Mouse (Mus musculus) forebrain, embryonic 10.5 days (tissue): ENCODE measurements around the gene Ugt1a7c. TPM values are rescaled to one million over a fixed set of nuclear protein-coding genes. Genes with fewer than 3 reads are reported as not detected.

Source experiments
- DNase-seq: peaks from one replicate; pipeline ENCODE4 v3.0.0-alpha.2; 2017; ENCODE audit warnings: low spot score; ENCODE audit errors: extremely low spot score
- H3K27ac ChIP-seq: fragments of 300-500 bp; sonication (generic); 2 replicates; pipeline ENCODE4 v1.5.1; 2016; ENCODE audit warnings: mild to moderate bottlenecking
- H3K27me3 ChIP-seq: fragments of 300-500 bp; sonication (generic); 2 replicates; pipeline ENCODE4 v1.6.1; 2016; ENCODE audit warnings: mild to moderate bottlenecking; ENCODE audit not compliant: poor library complexity, severe bottlenecking
- H3K36me3 ChIP-seq: fragments of 300-500 bp; sonication (generic); replicated peaks from 2 replicates; pipeline ENCODE4 v1.6.1; 2016; ENCODE audit warnings: mild to moderate bottlenecking, moderate library complexity
- H3K4me1 ChIP-seq: fragments of 300-500 bp; sonication (generic); 2 replicates; pipeline ENCODE4 v1.6.1; 2016
- H3K4me3 ChIP-seq: fragments of 300-500 bp; sonication (generic); 2 replicates; pipeline ENCODE4 v1.5.1; 2016; ENCODE audit warnings: mild to moderate bottlenecking, moderate library complexity
- H3K9me3 ChIP-seq: fragments of 300-500 bp; sonication (generic); 2 replicates; pipeline ENCODE4 v1.6.1; 2016; ENCODE audit warnings: mild to moderate bottlenecking, moderate library complexity
- WGBS: fragments of 180-500 bp; shearing (Covaris S2); methylation state at CpG from one replicate; pipeline ENCODE4 v1.1.7; 2016; 5-methylcytosine and 5-hydroxymethylcytosine counted together
- polyA plus RNA-seq: library from polyadenylated mRNA; unstranded; fragments of >200 nt; fragmentation: Nextera tagmentation; extraction: Ambion mirVana; gene quantifications from 2 replicates; pipeline ENCODE4 v1.2.1, GENCODE M21; 2016

Ugt1a7c gene
- polyA plus RNA-seq, 1 experiment from 2014 or later: 0.32 TPM

DNA sequence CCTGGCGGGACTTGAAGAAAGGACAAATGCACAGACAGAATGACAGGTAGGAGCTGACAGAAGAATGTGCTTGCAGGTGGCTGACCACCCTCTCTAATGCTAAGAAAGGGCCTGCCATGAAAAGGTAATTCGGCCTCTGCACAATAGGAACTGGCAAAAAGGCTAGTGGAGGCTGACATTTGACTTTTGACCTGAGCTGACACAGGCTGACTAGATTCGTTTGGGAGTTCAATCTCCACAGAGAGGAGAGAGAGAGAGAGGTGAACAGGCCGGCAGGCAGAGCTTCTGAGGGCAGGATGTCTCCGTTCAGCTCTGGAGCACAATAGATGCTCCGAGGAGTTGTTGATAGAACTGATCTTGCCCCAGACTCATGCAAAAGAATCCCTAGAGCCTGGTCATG lies 151.5 kb downstream of the Ugt1a7c start:
- Histone ChIP-seq H3K4me3 (no peak overlapping the region), H3K9me3 (peaks cover 100% of the 10 kb centered on the region), H3K36me3 (no peaks in the 10 kb centered on the region), H3K27ac (no peak overlapping the region), H3K27me3 (no peaks in the 10 kb centered on the region), H3K4me1 (no peaks in the 10 kb centered on the region)
- no peak for DNase-seq
- 48% methylated on average over 6 of the region's 6 CpGs for WGBS

DNA sequence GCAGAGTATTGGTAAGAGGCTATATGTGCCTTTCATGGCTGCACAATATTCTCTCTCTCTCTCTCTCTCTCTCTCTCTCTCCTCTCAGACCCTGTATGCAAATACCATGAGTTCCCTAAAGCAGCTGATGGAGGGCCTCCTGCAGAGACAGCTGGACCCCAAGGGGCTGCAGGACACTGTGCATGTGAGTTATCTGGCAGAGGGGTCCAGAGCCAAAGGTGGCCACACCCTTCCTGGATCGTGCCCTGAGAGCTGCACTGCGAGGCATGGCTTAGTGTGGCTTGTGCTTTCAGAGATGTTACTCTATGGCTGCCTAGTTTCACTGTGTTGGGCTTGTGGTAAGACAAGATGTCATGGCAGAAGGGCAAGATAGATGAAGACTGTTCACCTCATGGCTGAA lies 152.8 kb downstream of the Ugt1a7c start:
- Histone ChIP-seq H3K36me3 (no peaks in the 10 kb centered on the region), H3K27me3 (no peaks in the 10 kb centered on the region), H3K4me3 (no peak overlapping the region), H3K4me1 (no peaks in the 10 kb centered on the region), H3K9me3 (peaks cover 98% of the 10 kb centered on the region), H3K27ac (no peak overlapping the region)
- WGBS: 54% methylated on average over 2 of the region's 2 CpGs
- DNase-seq: no peak

DNA sequence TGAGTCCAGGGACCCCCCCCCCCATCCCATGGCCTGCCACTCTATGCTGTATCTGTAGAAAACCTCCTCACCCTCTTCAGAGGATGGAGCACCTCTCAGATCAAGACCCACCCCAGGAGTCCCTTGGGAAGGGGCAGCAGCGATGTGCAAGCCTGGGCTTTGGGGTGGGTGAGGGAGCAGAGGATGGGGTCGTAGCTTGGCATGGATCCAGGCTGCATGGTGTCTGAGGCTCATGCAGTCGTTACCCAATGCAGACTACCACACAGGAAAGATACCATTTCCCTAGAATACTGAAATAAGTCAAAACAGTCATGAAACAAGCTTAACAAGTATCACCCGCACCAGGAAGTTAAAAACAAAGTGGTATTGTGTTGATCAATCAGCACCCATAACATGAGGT lies 153.8 kb downstream of the Ugt1a7c start:
- no peaks in the 10 kb centered on the region for H3K36me3 ChIP-seq
- WGBS: 77% methylated on average over 4 of the region's 4 CpGs
- no peak for DNase-seq

GRCm38 (mm10) chr1:88249596-88249995 lies 154.7 kb downstream of the Ugt1a7c start:
- peaks cover 98% of the 10 kb centered on the region for H3K9me3 ChIP-seq
- WGBS: 81% methylated on average over 7 of the region's 7 CpGs

More for the DNA sequence above, 153.8 kb downstream of the Ugt1a7c start:
- no peak overlapping the region for H3K4me3 ChIP-seq
- no peak overlapping the region for H3K27ac ChIP-seq
- H3K27me3 ChIP-seq: no peaks in the 10 kb centered on the region
- no peaks in the 10 kb centered on the region for H3K4me1 ChIP-seq
- H3K9me3 ChIP-seq: peaks cover 98% of the 10 kb centered on the region

GRCm38 (mm10) chr1:88250023-88250422 lies 155.2 kb downstream of the Ugt1a7c start:
- no peak for DNase-seq
- Histone ChIP-seq H3K4me3 (no peak overlapping the region), H3K4me1 (no peaks in the 10 kb centered on the region), H3K27me3 (no peaks in the 10 kb centered on the region), H3K27ac (no peak overlapping the region), H3K36me3 (no peaks in the 10 kb centered on the region), H3K9me3 (peaks cover 98% of the 10 kb centered on the region)
- WGBS: 85% methylated on average over 5 of the region's 5 CpGs

More at GRCm38 (mm10) chr1:88249596-88249995, 154.7 kb downstream of the Ugt1a7c start:
- no peak for DNase-seq
- H3K27ac ChIP-seq: no peak overlapping the region
- H3K36me3 ChIP-seq: no peaks in the 10 kb centered on the region
- H3K4me1 ChIP-seq: no peaks in the 10 kb centered on the region
- H3K4me3 ChIP-seq: no peak overlapping the region
- no peaks in the 10 kb centered on the region for H3K27me3 ChIP-seq

DNA sequence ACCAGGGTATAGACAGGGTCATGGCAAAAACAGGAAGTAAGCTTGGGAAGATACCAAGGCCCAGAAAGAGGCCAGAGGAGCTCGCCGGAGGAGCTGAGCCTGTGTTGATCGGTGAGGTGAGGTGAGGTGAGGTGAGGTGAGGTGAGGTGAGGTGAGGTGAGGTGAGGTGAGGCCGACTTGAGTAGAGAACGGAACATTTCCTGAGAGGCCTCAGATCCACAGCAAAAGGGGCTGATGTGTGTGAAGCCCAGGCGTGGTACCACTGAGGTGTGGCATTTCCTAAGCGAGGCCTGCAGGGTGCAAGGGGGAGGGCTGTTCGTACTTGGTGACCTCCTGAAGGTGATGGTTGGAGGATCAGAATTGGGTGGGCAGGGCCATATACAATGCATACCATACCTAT lies 158.2 kb downstream of the Ugt1a7c start:
- 76% methylated on average over 8 of the region's 8 CpGs for WGBS
- Histone ChIP-seq H3K36me3 (no peaks in the 10 kb centered on the region), H3K27ac (no peak overlapping the region), H3K4me1 (no peaks in the 10 kb centered on the region), H3K27me3 (no peaks in the 10 kb centered on the region), H3K9me3 (peaks cover 98% of the 10 kb centered on the region), H3K4me3 (no peak overlapping the region)
- DNase-seq: no peak

DNA sequence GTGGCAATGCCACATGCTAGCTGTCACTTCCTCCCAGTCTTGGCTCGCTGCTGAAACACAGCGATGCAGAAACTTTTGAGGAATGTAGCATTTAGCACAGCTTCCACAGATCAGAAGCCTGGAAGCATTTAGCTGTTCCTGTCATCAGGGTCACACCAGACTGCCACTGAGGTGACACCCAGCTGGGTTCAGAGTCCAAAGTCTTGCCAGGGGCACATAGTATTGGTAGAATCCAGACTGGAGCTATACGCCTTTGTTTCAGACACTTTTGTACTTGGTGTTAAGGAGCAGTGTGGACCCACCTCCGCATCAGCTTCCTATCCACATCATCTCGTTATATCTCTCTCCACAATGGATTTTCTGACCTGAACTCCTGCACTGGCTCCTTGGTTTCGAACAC lies 158.7 kb downstream of the Ugt1a7c start:
- no peaks in the 10 kb centered on the region for H3K27me3 ChIP-seq
- peaks cover 98% of the 10 kb centered on the region for H3K9me3 ChIP-seq
- H3K4me3 ChIP-seq: no peak overlapping the region
- no peak overlapping the region for H3K27ac ChIP-seq
- no peaks in the 10 kb centered on the region for H3K36me3 ChIP-seq
- WGBS: 75% methylated on average over 6 of the region's 6 CpGs
- no peaks in the 10 kb centered on the region for H3K4me1 ChIP-seq
- DNase-seq: no peak

- H3K4me3 ChIP-seq: no peak overlapping the region
These were observed 160.1 kb downstream of the Ugt1a7c start for GRCm38 (mm10) chr1:88254793-88255465.

DNA sequence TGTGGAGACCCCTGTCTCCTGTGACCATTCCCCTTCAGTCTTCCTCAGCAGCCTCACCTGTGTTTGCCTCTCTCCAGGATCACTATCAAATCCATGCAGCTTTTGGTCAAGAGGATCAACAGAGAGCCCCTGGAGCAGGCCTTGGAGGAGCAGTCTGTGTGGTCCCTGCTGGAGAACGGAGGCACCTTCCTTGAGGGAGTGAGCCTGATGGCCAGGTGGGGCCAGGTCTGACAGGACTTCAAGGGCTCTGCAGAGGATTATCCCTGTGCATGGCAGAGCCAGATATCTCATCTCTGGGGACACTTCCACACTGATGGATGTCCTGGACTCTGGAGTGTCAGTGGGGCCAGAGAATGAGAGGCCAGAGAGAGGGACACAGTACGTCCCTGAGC lies 160.6 kb downstream of the Ugt1a7c start:
- H3K27me3 ChIP-seq: no peaks in the 10 kb centered on the region
- H3K9me3 ChIP-seq: peaks cover 98% of the 10 kb centered on the region
- no peak overlapping the region for H3K4me3 ChIP-seq
- H3K36me3 ChIP-seq: peaks cover 13% of the 10 kb centered on the region
- no peak overlapping the region for H3K27ac ChIP-seq
- no peaks in the 10 kb centered on the region for H3K4me1 ChIP-seq
- DNase-seq: no peak
- WGBS: 59% methylated on average over 2 of the region's 2 CpGs

More at GRCm38 (mm10) chr1:88254793-88255465, 160.1 kb downstream of the Ugt1a7c start:
- H3K27me3 ChIP-seq: no peaks in the 10 kb centered on the region
- peaks cover 98% of the 10 kb centered on the region for H3K9me3 ChIP-seq
- no peak for DNase-seq
- H3K36me3 ChIP-seq: peaks cover 7% of the 10 kb centered on the region
- no peaks in the 10 kb centered on the region for H3K4me1 ChIP-seq
- 91% methylated on average over 12 of the region's 12 CpGs for WGBS
- no peak overlapping the region for H3K27ac ChIP-seq

DNA sequence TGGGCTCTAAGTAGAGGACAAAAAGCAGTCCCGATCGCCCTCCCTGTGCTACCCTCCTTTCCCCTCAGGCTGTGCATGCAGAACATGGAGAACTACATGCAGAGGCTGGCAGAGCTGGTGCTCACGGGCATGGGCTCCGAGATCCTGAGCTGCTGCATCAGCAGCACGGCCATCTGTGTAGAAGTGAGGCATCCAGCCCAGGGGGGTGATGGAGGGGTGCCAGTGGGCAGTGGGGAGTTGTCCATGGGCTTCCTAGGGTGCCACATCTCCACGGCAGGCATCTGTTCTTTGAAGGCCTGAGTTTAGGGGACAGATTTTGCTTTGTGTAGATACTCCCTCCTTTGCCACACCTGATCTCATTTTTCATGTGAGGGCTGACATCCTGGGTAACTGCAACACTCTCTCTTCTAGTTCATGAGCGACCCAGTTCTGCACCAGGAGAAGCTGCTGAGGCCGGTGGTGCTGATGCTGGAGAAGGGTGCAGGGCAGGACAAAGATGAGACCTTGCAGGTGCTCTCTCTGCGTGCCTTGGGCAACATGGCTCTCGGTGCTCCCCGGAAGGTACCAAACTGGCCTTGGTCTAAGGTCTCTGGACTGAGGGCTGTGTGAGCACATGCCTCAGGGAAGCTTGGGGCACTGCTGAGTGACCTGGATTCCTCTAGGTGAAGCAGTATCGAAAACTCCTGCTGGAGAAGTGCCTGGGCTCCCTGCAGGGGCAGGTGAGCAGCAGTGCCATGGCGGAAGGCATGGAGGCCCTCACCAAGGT lies 161.3 kb downstream of the Ugt1a7c start:
- H3K9me3 ChIP-seq: peaks cover 98% of the 10 kb centered on the region
- no peaks in the 10 kb centered on the region for H3K27me3 ChIP-seq
- no peak overlapping the region for H3K27ac ChIP-seq
- H3K4me1 ChIP-seq: no peaks in the 10 kb centered on the region
- no peak overlapping the region for H3K4me3 ChIP-seq
- DNase-seq: no peak
- 84% methylated on average over 13 of the region's 13 CpGs for WGBS
- peaks cover 20% of the 10 kb centered on the region for H3K36me3 ChIP-seq

- DNase-seq: no peak
- H3K4me3 ChIP-seq: no peak overlapping the region
- H3K36me3 ChIP-seq: peaks cover 29% of the 10 kb centered on the region
- peaks cover 100% of the 10 kb centered on the region for H3K9me3 ChIP-seq
- H3K27me3 ChIP-seq: no peaks in the 10 kb centered on the region
- 82% methylated on average over 10 of the region's 10 CpGs for WGBS
- H3K27ac ChIP-seq: no peak overlapping the region
- H3K4me1 ChIP-seq: no peaks in the 10 kb centered on the region
These were observed 162.2 kb downstream of the Ugt1a7c start for GRCm38 (mm10) chr1:88256886-88257663.

- Histone ChIP-seq H3K4me3 (no peak overlapping the region), H3K9me3 (peaks cover 100% of the 10 kb centered on the region), H3K4me1 (no peaks in the 10 kb centered on the region), H3K27ac (no peak overlapping the region), H3K36me3 (peaks cover 35% of the 10 kb centered on the region), H3K27me3 (no peaks in the 10 kb centered on the region)
- DNase-seq: no peak
- 82% methylated on average over 6 of the region's 6 CpGs for WGBS
These were observed 162.8 kb downstream of the Ugt1a7c start for GRCm38 (mm10) chr1:88257681-88258080.

- H3K9me3 ChIP-seq: peaks cover 100% of the 10 kb centered on the region
- DNase-seq: no peak
These were observed 163.5 kb downstream of the Ugt1a7c start for GRCm38 (mm10) chr1:88258361-88258760.

More at GRCm38 (mm10) chr1:88258361-88258760, 163.5 kb downstream of the Ugt1a7c start:
- Histone ChIP-seq H3K36me3 (peaks cover 42% of the 10 kb centered on the region), H3K27ac (no peak overlapping the region), H3K4me3 (no peak overlapping the region), H3K27me3 (no peaks in the 10 kb centered on the region), H3K4me1 (no peaks in the 10 kb centered on the region)
- WGBS: 73% methylated on average over 6 of the region's 6 CpGs
